Mouse (Mus musculus) 3T3-L1 (cell line): ENCODE measurements around the gene Rdm1.

Source experiments
- DNase-seq: peaks from one replicate; pipeline ENCODE4 v3.0.0-alpha.2; 2015; ENCODE audit warnings: low read depth, low spot score

Rdm1 gene

DNA sequence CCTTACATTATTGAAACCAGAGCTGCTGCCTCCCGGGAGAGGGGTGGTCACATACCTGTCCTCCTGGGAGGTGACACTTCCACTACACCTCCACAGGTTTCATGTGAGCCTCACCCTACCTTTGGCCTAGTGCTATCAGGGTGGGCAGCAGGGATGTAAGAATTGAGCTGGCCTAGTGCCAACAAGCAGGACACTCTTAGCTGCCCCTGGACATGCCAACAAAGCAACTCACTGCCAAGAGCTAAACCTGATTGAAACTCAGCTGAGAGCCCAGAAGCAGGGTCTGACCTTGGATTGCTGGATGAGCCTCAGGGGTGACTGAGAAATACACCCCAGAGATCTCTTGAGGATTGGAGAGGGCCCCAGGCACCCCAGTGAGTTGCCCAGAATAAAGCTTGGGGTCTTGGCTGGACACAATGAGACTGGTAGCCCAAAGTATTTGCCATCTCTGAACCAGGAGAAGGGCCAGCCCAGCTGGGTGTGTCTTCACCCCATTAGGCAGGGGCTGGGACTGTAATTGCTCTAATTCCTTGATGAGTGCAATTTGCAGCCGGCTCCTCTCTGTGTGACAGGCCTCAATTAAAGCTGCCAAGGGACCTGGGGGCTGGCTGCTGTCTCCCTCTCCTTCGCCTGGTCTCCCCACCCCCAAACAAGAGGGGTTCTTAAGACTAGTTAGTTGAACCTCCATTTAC is 53.8 kb downstream of the Rdm1 start:
- DNase-seq = no peak

DNA sequence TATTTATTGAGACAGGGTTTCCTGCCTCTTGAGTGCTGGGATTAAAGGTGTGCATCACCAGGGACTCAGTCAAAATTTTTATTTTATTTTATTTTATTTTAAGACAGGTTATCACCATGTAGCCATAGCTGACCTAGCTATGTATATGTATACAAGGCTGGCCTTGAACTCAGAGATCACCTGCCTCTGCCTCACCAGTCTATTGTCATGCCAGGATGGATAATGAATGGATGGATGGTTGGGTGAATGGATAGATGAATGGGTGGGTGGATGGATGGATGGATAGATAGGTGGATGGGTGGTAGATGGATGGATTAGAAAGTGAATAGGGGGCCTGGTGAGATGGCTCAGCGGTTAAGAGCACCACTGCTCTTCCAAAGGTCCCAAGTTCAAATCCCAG is 55.0 kb downstream of the Rdm1 start:
- DNase-seq = no peak

- no peak for DNase-seq
Measured at GRCm38 (mm10) chr11:101682410-101682960, 55.5 kb downstream of the Rdm1 start.
